Mouse (Mus musculus) CH12.LX (cell line): ENCODE results near the gene Spata3.

ENCODE experiments used
- CTCF ChIP-seq, 2 experiments: IDR thresholded peaks in 1 of 2; conservative IDR thresholded peaks in 1 of 2; 2 replicates each; pipeline ENCODE4 v1.5.1; 2011 to 2012; ENCODE audit warnings: low read depth in 2 of 2, low read length in 2 of 2, improper control_type of control experiment in 1 of 2, inconsistent platforms in 1 of 2, mild to moderate bottlenecking in 1 of 2, moderate library complexity in 1 of 2
- HCFC1 ChIP-seq: IDR thresholded peaks from 2 replicates; pipeline ENCODE4 v1.6.1; 2012; ENCODE audit warnings: low read depth, mild to moderate bottlenecking, inconsistent platforms, low read length, improper control_type of control experiment
- MAX ChIP-seq: IDR thresholded peaks from 2 replicates; pipeline ENCODE4 v1.6.1; 2011; ENCODE audit warnings: low read length, improper control_type of control experiment
- MYC ChIP-seq: IDR thresholded peaks from 2 replicates; pipeline ENCODE4 v1.6.1; 2011; ENCODE audit warnings: low read depth, mild to moderate bottlenecking, improper control_type of control experiment, low read length
- POLR2A ChIP-seq: IDR thresholded peaks from 2 replicates; pipeline ENCODE4 v1.6.1; 2011; ENCODE audit warnings: low read depth, mild to moderate bottlenecking, improper control_type of control experiment, low read length
- SMC3 ChIP-seq: IDR thresholded peaks from 2 replicates; pipeline ENCODE4 v1.6.1; 2011; ENCODE audit warnings: low read depth, low read length, improper control_type of control experiment
- TCF12 ChIP-seq: IDR thresholded peaks from 2 replicates; pipeline ENCODE4 v1.6.1; 2014; ENCODE audit warnings: low read depth, mild to moderate bottlenecking, inconsistent platforms, low read length, improper control_type of control experiment
- ZMIZ1 ChIP-seq: IDR thresholded peaks from 2 replicates; pipeline ENCODE4 v1.6.1; 2012; ENCODE audit warnings: low read depth, mild to moderate bottlenecking, inconsistent platforms, low read length, improper control_type of control experiment

GRCm38 (mm10) chr1:86076565-86076964 lies 59.9 kb downstream of the Spata3 start:
- TF ChIP-seq POLR2A = no peak
- no peak for TF ChIP-seq ZMIZ1
- no peak for TF ChIP-seq MAX
- no peak for TF ChIP-seq CTCF (conservative IDR thresholded peaks at IDR 0.05 in 1 of 2, IDR thresholded peaks at IDR 0.05 in 1 of 2; ENCODE audit: low read depth in 2 of 2, low read length in 2 of 2)
- TF ChIP-seq MYC = no peak
- no peak for TF ChIP-seq SMC3
- TF ChIP-seq HCFC1 = no peak
- no peak for TF ChIP-seq TCF12
